Mouse (Mus musculus) layer of hippocampus, adult 2 months (tissue): ENCODE measurements around the gene B430305J03Rik. TPM values are rescaled to one million over a fixed set of nuclear protein-coding genes. Genes with fewer than 3 reads are reported as not detected.
A peak's percentile ranks its signal among the peaks of the same experiment; 100 is the strongest.

ENCODE experiments used
- DNase-seq, 2 experiments: peaks; one replicate each; pipeline ENCODE4 v3.0.0; 2022; ENCODE audit warnings: low spot score in 2 of 2
- H3K27ac ChIP-seq: fragments of 200-600 bp; 2 replicates; pipeline ENCODE4 v1.8.1; 2022
- H3K4me3 ChIP-seq: fragments of 200-600 bp; 2 replicates; pipeline ENCODE4 v1.8.1; 2022; ENCODE audit warnings: mild to moderate bottlenecking
- CTCF ChIP-seq: fragments of 200-600 bp; conservative IDR thresholded peaks from 2 replicates; pipeline ENCODE4 v1.8.1; 2022; ENCODE audit warnings: antibody characterized with exemption, mild to moderate bottlenecking, moderate library complexity
- total RNA-seq, 2 experiments: library from RNA; stranded (reverse); gene quantifications; 2 replicates each; pipeline ENCODE4 v1.2.3; 2021

Gene B430305J03Rik
- total RNA-seq, 2 experiments from 2014 or later = 2.6 to 3.2 TPM

- no peak for TF ChIP-seq CTCF
- DNase-seq = no peak
- no peak overlapping the region for H3K27ac ChIP-seq
- no peak overlapping the region for H3K4me3 ChIP-seq
Observed at GRCm38 (mm10) chr3:61336205-61336604, 29.5 kb downstream of the B430305J03Rik start.

- Histone ChIP-seq H3K27ac (no peak overlapping the region), H3K4me3 (no peak overlapping the region)
- DNase-seq = no peak
- no peak for TF ChIP-seq CTCF
Observed at GRCm38 (mm10) chr3:61321632-61322031, 44.1 kb downstream of the B430305J03Rik start.

- peak overlapping the region; percentile 58 for H3K27ac ChIP-seq
- DNase-seq = peak; percentile 60 to 61
- H3K4me3 ChIP-seq = no peak overlapping the region
- TF ChIP-seq CTCF = no peak
Observed at GRCm38 (mm10) chr3:61320031-61320430, 45.7 kb downstream of the B430305J03Rik start.

- Histone ChIP-seq H3K4me3 (no peak overlapping the region), H3K27ac (no peak overlapping the region)
- no peak for TF ChIP-seq CTCF
- DNase-seq = no peak
Observed at GRCm38 (mm10) chr3:61315002-61315401, 50.7 kb downstream of the B430305J03Rik start.

Other genes with a start within 250 kb of the B430305J03Rik start
- 10 to 100 TPM; 42.4 to 47.8 TPM for gene Rap2b, start 4.3 kb downstream of the B430305J03Rik start, total RNA-seq